Mouse (Mus musculus): ENCODE results near the gene Nt5c2.
"Not testable (repeated sequence)": the region's sequence is repeated elsewhere in the genome, so short reads cannot be mapped to it uniquely, and the experiment has no call there.

Nt5c2 gene

GRCm38 (mm10) chr19:46988231-46989087 is 26.5 kb downstream of the Nt5c2 start:
- DNase-seq (ENCODE audit: low read depth), result no peak

- DNase-seq (ENCODE audit: low read depth), result no peak
These were observed 27.3 kb downstream of the Nt5c2 start for GRCm38 (mm10) chr19:46987646-46988045.

- peak; percentile 32 for DNase-seq (ENCODE audit: low read depth)
These were observed 30.0 kb downstream of the Nt5c2 start for GRCm38 (mm10) chr19:46984726-46985622.

GRCm38 (mm10) chr19:46983966-46984380 is 31.0 kb downstream of the Nt5c2 start:
- DNase-seq (ENCODE audit: low read depth), result no peak

GRCm38 (mm10) chr19:46983352-46983965 is 31.5 kb downstream of the Nt5c2 start:
- DNase-seq (ENCODE audit: low read depth), result peak; percentile 36

GRCm38 (mm10) chr19:46981462-46981861 is 33.5 kb downstream of the Nt5c2 start:
- no peak for DNase-seq (ENCODE audit: low read depth)

- DNase-seq (ENCODE audit: low read depth), result no peak
These were observed 35.2 kb downstream of the Nt5c2 start for GRCm38 (mm10) chr19:46979781-46980105.

GRCm38 (mm10) chr19:46978920-46979780 is 35.8 kb downstream of the Nt5c2 start:
- DNase-seq (ENCODE audit: low read depth), result no peak

- DNase-seq (ENCODE audit: low read depth), result not testable (repeated sequence)
These were observed 36.9 kb downstream of the Nt5c2 start for GRCm38 (mm10) chr19:46978069-46978468.

- no peak for DNase-seq (ENCODE audit: low read depth)
These were observed 37.5 kb downstream of the Nt5c2 start for GRCm38 (mm10) chr19:46977460-46977859.

- no peak for DNase-seq (ENCODE audit: low read depth)
These were observed 38.2 kb downstream of the Nt5c2 start for GRCm38 (mm10) chr19:46976743-46977142.

- no peak for DNase-seq (ENCODE audit: low read depth)
These were observed 39.0 kb downstream of the Nt5c2 start for GRCm38 (mm10) chr19:46975997-46976396.

- DNase-seq (ENCODE audit: low read depth), result no peak
These were observed 39.4 kb downstream of the Nt5c2 start for GRCm38 (mm10) chr19:46975565-46975964.

GRCm38 (mm10) chr19:46972159-46972558 is 42.8 kb downstream of the Nt5c2 start:
- no peak for DNase-seq (ENCODE audit: low read depth)

GRCm38 (mm10) chr19:46971712-46972111 is 43.2 kb downstream of the Nt5c2 start:
- no peak for DNase-seq (ENCODE audit: low read depth)

GRCm38 (mm10) chr19:46971051-46971689 is 43.8 kb downstream of the Nt5c2 start:
- no peak for DNase-seq (ENCODE audit: low read depth)

- peak; percentile 52 for DNase-seq (ENCODE audit: low read depth)
These were observed 44.7 kb downstream of the Nt5c2 start for GRCm38 (mm10) chr19:46970121-46970729.

GRCm38 (mm10) chr19:46969286-46969985 is 45.5 kb downstream of the Nt5c2 start:
- no peak for DNase-seq (ENCODE audit: low read depth)

- DNase-seq (ENCODE audit: low read depth), result no peak
These were observed 46.1 kb downstream of the Nt5c2 start for GRCm38 (mm10) chr19:46968833-46969232.

- no peak for DNase-seq (ENCODE audit: low read depth)
These were observed 47.1 kb downstream of the Nt5c2 start for GRCm38 (mm10) chr19:46967861-46968260.
